Mouse (Mus musculus) liver, embryonic 12.5 days (tissue): ENCODE data around the gene Yif1a. TPM values are rescaled to one million over a fixed set of nuclear protein-coding genes. Genes with fewer than 3 reads are reported as not detected.
"Not testable (repeated sequence)": the region's sequence is repeated elsewhere in the genome, so short reads cannot be mapped to it uniquely, and the experiment has no call there.

Source experiments
- ATAC-seq: fragments of 200-750 bp; cut with Nextera tagmentation; 2 replicates; pipeline ENCODE4 v1.8.0; 2017; ENCODE audit warnings: moderate number of reproducible peaks, mild to moderate bottlenecking, moderate library complexity
- H3K27ac ChIP-seq: fragments of 300-500 bp; sonication (generic); 2 replicates; pipeline ENCODE4 v1.5.1; 2016; ENCODE audit warnings: mild to moderate bottlenecking
- H3K27me3 ChIP-seq: fragments of 300-500 bp; sonication (generic); replicated peaks from 2 replicates; pipeline ENCODE4 v1.6.1; 2016; ENCODE audit warnings: mild to moderate bottlenecking, moderate library complexity
- H3K36me3 ChIP-seq: fragments of 300-500 bp; sonication (generic); 2 replicates; pipeline ENCODE4 v1.6.1; 2016; ENCODE audit warnings: mild to moderate bottlenecking, moderate library complexity
- H3K4me1 ChIP-seq: fragments of 300-500 bp; sonication (generic); 2 replicates; pipeline ENCODE4 v1.6.1; 2016
- H3K4me2 ChIP-seq: fragments of 300-500 bp; sonication (generic); 2 replicates; pipeline ENCODE4 v1.6.1; 2016; ENCODE audit warnings: mild to moderate bottlenecking, moderate library complexity
- H3K4me3 ChIP-seq: fragments of 300-500 bp; sonication (generic); 2 replicates; pipeline ENCODE4 v1.5.1; 2016; ENCODE audit warnings: mild to moderate bottlenecking, moderate library complexity
- H3K9ac ChIP-seq: fragments of 300-500 bp; sonication (generic); 2 replicates; pipeline ENCODE4 v1.6.1; 2016; ENCODE audit warnings: mild to moderate bottlenecking, moderate library complexity
- H3K9me3 ChIP-seq: fragments of 300-500 bp; sonication (generic); replicated peaks from 2 replicates; pipeline ENCODE4 v1.6.1; 2016; ENCODE audit warnings: mild to moderate bottlenecking, moderate library complexity
- WGBS: fragments of 180-500 bp; shearing (Covaris S2); methylation state at CpG from one replicate; pipeline ENCODE4 v1.1.7; 2016; ENCODE audit not compliant: insufficient replicate concordance; 5-methylcytosine and 5-hydroxymethylcytosine counted together
- polyA plus RNA-seq: library from polyadenylated mRNA; unstranded; fragments of >200 nt; fragmentation: Nextera tagmentation; extraction: Ambion mirVana; gene quantifications from 2 replicates; pipeline ENCODE4 v1.2.1, GENCODE M21; 2016

The Yif1a gene
- polyA plus RNA-seq, 1 experiment from 2014 or later, result 51.7 TPM

DNA sequence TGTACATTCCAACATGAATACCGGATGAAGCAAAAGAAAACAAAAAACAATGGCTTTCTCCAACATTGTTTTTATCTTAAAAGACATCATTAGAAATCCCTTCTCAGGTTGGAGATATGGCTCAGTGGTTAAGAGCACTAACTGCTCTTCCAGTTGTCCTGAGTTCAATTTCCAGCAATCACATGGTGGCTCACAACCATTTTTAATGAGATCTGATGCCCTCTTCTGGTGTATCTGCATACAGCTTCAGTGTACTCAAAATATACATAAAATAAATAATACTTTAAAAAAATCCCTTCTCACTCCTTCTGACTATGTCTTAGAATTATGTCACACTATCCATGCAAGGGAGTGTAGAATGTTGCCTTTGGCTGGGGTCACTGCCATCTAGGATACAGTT is 9.1 kb upstream of the Yif1a start:
- Histone ChIP-seq H3K27ac (no peak overlapping the region), H3K4me3 (no peak overlapping the region), H3K27me3 (peaks cover 81% of the 10 kb centered on the region), H3K9me3 (no peaks in the 10 kb centered on the region), H3K4me2 (no peak overlapping the region), H3K4me1 (no peaks in the 10 kb centered on the region), H3K9ac (no peak overlapping the region), H3K36me3 (no peaks in the 10 kb centered on the region)
- ATAC-seq, result no peak
- WGBS, result 85% methylated on average over 1 of the region's 1 CpGs

GRCm38 (mm10) chr19:5082005-5082404 is 6.3 kb upstream of the Yif1a start:
- Histone ChIP-seq H3K9me3 (no peaks in the 10 kb centered on the region), H3K27me3 (peaks cover 84% of the 10 kb centered on the region), H3K4me3 (no peak overlapping the region), H3K36me3 (no peaks in the 10 kb centered on the region), H3K9ac (no peak overlapping the region), H3K4me1 (peaks cover 13% of the 10 kb centered on the region), H3K27ac (no peak overlapping the region), H3K4me2 (no peak overlapping the region)
- WGBS, result 45% methylated on average over 18 of the region's 18 CpGs
- no peak for ATAC-seq

DNA sequence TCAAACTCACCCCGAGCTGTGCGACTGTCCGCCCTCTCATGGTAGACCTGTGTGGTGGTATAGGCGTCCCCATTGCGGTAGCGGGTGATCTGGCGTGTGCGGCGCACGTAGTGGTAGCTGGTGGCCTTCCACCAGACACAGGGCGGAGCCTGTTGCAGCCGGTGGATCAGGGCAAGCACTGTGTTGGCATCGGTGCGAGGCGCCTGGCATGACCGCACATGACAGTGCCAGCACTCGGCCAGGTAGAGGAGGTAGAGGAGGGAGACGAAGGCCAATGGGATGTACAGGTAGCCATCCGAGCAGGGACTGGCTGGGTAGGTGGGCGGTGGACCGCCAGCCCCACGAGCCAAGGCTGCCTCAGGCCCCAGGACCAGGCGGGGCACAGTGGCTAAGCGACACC is 5.7 kb upstream of the Yif1a start:
- Histone ChIP-seq H3K4me2 (no peak overlapping the region), H3K27ac (no peak overlapping the region), H3K9ac (no peak overlapping the region), H3K9me3 (no peaks in the 10 kb centered on the region), H3K36me3 (no peaks in the 10 kb centered on the region), H3K4me1 (peaks cover 19% of the 10 kb centered on the region), H3K4me3 (no peak overlapping the region), H3K27me3 (peaks cover 88% of the 10 kb centered on the region)
- ATAC-seq, result no peak
- WGBS, result 45% methylated on average over 24 of the region's 24 CpGs

- Histone ChIP-seq H3K9me3 (no peaks in the 10 kb centered on the region), H3K27me3 (peaks cover 81% of the 10 kb centered on the region), H3K4me2 (peak overlapping the region; percentile 81; the same call in 1 of the 2 replicates), H3K36me3 (no peaks in the 10 kb centered on the region), H3K9ac (no peak overlapping the region), H3K4me3 (peak overlapping the region; percentile 57; the same call in 1 of the 2 replicates), H3K27ac (no peak overlapping the region), H3K4me1 (peaks cover 27% of the 10 kb centered on the region)
- WGBS, result 57% methylated on average over 3 of the region's 3 CpGs
- no peak for ATAC-seq
Measured at GRCm38 (mm10) chr19:5083961-5084833, 4.1 kb upstream of the Yif1a start.

DNA sequence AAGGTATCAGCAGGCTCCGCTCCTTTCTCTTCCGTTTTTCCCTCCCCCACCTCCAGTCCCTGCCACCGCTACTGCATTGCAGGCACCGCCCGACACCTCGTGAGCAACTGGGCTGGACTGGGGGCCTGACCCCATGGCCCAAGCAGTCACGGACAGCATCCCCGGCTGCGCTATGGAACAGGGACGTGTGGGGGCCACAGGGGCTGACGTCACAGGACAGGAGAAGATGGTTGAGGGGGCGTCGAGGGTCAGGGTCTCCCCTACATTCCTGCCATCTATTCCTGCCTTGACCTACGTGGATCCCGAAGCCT is 3.5 kb upstream of the Yif1a start:
- WGBS, result 5% methylated on average over 15 of the region's 15 CpGs
- H3K4me1 ChIP-seq, result peaks cover 31% of the 10 kb centered on the region
- H3K27ac ChIP-seq, result no peak overlapping the region
- peak overlapping the region; percentile 57 for H3K4me3 ChIP-seq
- peaks cover 75% of the 10 kb centered on the region for H3K27me3 ChIP-seq
- H3K4me2 ChIP-seq, result peak overlapping the region; percentile 81
- H3K36me3 ChIP-seq, result peaks cover 4% of the 10 kb centered on the region; the same call in 1 of the 2 replicates
- no peaks in the 10 kb centered on the region for H3K9me3 ChIP-seq
- no peak for ATAC-seq
- no peak overlapping the region for H3K9ac ChIP-seq

DNA sequence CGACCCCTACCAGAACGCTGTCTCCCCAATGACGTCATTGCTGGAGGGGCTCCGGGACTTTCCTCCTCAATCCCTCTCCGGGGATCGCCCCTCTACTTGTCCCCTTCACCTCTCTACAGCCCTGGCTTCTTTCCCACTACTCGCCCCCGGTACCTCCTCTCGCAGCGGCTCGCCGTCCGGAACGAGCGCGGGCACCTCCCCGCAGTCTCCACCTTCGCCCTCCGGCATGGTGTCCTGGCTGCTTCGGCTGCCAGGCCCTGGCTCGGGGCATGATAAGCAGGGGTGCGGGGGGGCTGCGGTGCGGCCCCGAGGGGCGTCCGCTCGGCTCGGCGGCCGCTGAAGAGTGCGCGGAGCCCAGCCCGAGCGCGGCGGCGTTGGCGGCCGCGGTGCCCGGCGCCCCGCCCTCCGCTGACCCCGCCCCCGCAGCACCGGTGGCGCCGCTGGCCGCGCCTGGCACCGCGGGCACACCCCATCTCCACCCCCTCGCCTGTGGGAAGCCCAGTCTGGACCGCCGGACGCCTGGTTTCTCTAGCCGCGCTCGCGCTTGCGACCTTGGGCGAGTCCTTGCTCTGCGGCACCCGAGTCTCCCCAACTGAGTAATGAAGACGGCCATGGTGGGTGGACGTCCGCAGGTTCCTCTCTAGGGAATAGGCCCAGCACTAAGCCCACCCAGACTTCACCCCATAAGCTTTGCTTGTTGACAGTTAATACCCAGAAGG is 3.0 kb upstream of the Yif1a start, which contains the start of gene Tmem151a:
Tmem151a (minus strand) TSS at position 387 of the 719 bp plus-strand sequence.
- Histone ChIP-seq H3K9me3 (no peaks in the 10 kb centered on the region), H3K9ac (no peak within 1 kb of the TSS), H3K27ac (no peak within 1 kb of the TSS)

DNA sequence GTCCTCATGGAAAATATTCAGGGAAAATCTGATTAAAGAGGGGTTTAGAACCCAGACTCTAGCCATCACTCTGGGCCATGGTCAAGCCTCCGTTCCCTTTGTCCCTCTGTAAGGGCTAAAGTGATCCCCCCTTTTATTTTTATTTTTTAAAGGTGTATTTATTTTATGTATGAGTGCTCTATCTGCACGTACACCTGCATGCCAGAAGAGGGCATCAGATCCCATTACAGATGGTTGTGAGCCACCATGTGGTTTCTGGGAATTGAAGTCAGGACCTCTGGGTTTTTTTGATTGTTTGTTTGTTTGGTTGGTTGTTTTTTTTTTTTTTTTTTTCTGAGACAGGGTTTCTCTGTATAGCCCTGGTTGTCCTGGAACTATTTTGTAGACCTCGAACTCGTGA is 1.8 kb upstream of the Yif1a start:
- peaks cover 58% of the 10 kb centered on the region for H3K27me3 ChIP-seq
- not testable (repeated sequence) for H3K4me3 ChIP-seq, H3K9ac ChIP-seq, H3K9me3 ChIP-seq, H3K4me2 ChIP-seq, H3K27ac ChIP-seq, ATAC-seq
- H3K36me3 ChIP-seq, result peaks cover 18% of the 10 kb centered on the region
- 47% methylated on average over 4 of the region's 4 CpGs for WGBS
- H3K4me1 ChIP-seq, result peaks cover 31% of the 10 kb centered on the region

More for the DNA sequence above, 3.0 kb upstream of the Yif1a start, which contains the start of gene Tmem151a:
- Histone ChIP-seq H3K4me1 (peaks cover 31% of the 10 kb centered on the region), H3K4me2 (peak within 1 kb of the TSS; percentile 81), H3K27me3 (peaks cover 70% of the 10 kb centered on the region), H3K4me3 (peak within 1 kb of the TSS; percentile 57), H3K36me3 (peaks cover 7% of the 10 kb centered on the region; the same call in 1 of the 2 replicates)
- ATAC-seq, result no peak
- 2% methylated on average over 69 of the region's 69 CpGs for WGBS

GRCm38 (mm10) chr19:5089324-5089723 is 986 bp downstream of the Yif1a start:
- peaks cover 35% of the 10 kb centered on the region for H3K36me3 ChIP-seq
- peaks cover 30% of the 10 kb centered on the region for H3K27me3 ChIP-seq
- H3K4me3 ChIP-seq, result peak overlapping the region; percentile 84
- H3K4me1 ChIP-seq, result peaks cover 37% of the 10 kb centered on the region
- no peak for ATAC-seq
- no peaks in the 10 kb centered on the region for H3K9me3 ChIP-seq
- peak overlapping the region; percentile 84 for H3K4me2 ChIP-seq
- no peak overlapping the region for H3K27ac ChIP-seq
- WGBS, result 80% methylated on average over 4 of the region's 4 CpGs
- H3K9ac ChIP-seq, result peak overlapping the region; percentile 74; the same call in 1 of the 2 replicates

DNA sequence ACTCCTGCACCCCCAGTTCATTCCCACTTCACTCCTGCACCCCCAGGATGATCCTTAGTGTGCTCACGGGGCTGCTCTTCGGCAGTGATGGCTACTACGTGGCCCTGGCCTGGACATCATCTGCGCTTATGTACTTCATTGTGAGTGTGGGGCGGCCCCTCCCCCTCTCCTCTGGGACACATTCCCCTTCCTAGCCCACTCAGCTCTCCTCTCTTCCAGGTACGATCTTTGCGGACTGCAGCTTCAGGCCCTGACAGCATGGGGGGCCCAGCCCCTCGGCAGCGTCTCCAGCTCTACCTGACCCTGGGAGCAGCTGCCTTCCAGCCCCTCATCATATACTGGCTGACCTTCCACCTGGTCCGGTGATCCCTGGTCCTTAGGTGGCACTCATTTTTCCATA is 3.7 kb downstream of the Yif1a start:
- no peak overlapping the region for H3K4me2 ChIP-seq
- H3K27ac ChIP-seq, result no peak overlapping the region
- H3K27me3 ChIP-seq, result peaks cover 31% of the 10 kb centered on the region
- no peak for ATAC-seq
- no peaks in the 10 kb centered on the region for H3K9me3 ChIP-seq
- H3K36me3 ChIP-seq, result peaks cover 35% of the 10 kb centered on the region
- WGBS, result 89% methylated on average over 10 of the region's 10 CpGs
- H3K4me1 ChIP-seq, result peaks cover 43% of the 10 kb centered on the region
- H3K4me3 ChIP-seq, result no peak overlapping the region
- H3K9ac ChIP-seq, result no peak overlapping the region

DNA sequence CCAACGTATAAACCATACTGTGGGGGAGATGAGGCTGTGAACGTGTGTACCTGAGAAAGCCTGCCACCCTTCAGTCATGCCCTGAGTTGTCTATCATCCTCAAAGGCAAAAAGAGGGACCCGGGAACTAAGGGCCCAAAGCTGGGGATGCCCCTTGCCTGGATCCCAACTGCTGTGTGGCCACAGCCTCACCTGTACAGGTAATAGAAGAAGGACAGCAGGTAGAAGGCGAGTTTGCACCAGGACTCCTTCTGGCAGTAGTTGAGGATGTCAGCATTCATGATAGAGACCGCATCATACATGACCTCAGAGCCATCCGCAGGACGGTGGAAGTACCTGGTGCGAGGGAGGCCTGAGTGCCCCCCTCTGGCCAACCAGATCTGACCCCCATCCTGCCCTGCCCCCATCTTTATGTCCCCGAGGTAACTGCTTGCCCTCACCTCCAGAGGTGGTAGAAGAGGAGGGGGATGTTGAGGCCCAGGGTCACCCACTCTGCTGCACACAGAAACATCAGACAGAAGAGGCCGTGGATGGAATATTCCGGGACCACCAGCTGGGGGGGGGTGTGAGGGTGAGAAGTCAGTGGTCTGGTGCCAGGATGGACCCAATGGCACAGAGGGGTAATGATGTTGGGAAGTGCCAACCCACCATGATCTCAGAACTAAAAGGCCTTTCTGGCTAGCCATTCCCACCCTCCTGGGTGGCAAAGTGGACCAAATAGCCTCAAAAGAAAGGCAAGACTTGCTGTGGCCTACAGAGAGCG is 5.3 kb downstream of the Yif1a start:
- peaks cover 38% of the 10 kb centered on the region for H3K27me3 ChIP-seq
- H3K9me3 ChIP-seq, result no peaks in the 10 kb centered on the region
- H3K27ac ChIP-seq, result no peak overlapping the region
- H3K4me3 ChIP-seq, result no peak overlapping the region
- no peak overlapping the region for H3K9ac ChIP-seq
- peaks cover 50% of the 10 kb centered on the region for H3K4me1 ChIP-seq
- ATAC-seq, result no peak
- peaks cover 35% of the 10 kb centered on the region for H3K36me3 ChIP-seq
- H3K4me2 ChIP-seq, result peak overlapping the region; percentile 16; the same call in 1 of the 2 replicates
- WGBS, result 65% methylated on average over 12 of the region's 12 CpGs

GRCm38 (mm10) chr19:5094243-5094632 is 5.9 kb downstream of the Yif1a start:
- peaks cover 36% of the 10 kb centered on the region for H3K36me3 ChIP-seq
- 3% methylated on average over 21 of the region's 21 CpGs for WGBS
- H3K27me3 ChIP-seq, result peaks cover 38% of the 10 kb centered on the region
- peak; percentile 64 for ATAC-seq
- peaks cover 47% of the 10 kb centered on the region for H3K4me1 ChIP-seq
- H3K4me2 ChIP-seq, result peak overlapping the region; percentile 16; the same call in 1 of the 2 replicates
- H3K4me3 ChIP-seq, result no peak overlapping the region
- H3K9ac ChIP-seq, result no peak overlapping the region
- H3K27ac ChIP-seq, result no peak overlapping the region
- H3K9me3 ChIP-seq, result no peaks in the 10 kb centered on the region
